Mouse (Mus musculus) cerebellum, postnatal 14 days (tissue): ENCODE measurements around the gene Farp1.
A peak's percentile ranks its signal among the peaks of the same experiment; 100 is the strongest.

Source experiments
- DNase-seq, 2 experiments: peaks; one replicate each; pipeline ENCODE4 v3.0.0; 2021; ENCODE audit warnings: mixed read lengths in 2 of 2

Farp1 gene

DNA sequence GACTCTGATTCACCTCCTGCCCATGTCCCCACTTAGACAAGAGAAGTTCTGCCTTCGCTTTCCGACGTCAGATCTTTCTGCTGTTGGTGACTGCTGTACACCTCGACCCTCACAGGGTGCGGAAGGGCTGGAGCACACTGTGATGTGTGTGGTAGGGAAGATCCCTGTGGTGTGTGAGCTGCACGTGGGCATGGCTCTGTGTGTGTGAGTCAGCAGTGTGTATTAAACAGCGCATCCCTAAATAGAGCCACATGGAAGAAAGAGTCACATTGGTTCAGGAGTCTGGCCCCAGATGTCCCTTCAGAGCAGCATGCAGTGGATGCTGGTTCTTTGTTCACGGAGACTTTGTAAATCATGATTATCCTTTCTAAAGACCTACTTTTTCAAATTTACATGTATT lies 196.2 kb downstream of the Farp1 start:
- no peak for DNase-seq

DNA sequence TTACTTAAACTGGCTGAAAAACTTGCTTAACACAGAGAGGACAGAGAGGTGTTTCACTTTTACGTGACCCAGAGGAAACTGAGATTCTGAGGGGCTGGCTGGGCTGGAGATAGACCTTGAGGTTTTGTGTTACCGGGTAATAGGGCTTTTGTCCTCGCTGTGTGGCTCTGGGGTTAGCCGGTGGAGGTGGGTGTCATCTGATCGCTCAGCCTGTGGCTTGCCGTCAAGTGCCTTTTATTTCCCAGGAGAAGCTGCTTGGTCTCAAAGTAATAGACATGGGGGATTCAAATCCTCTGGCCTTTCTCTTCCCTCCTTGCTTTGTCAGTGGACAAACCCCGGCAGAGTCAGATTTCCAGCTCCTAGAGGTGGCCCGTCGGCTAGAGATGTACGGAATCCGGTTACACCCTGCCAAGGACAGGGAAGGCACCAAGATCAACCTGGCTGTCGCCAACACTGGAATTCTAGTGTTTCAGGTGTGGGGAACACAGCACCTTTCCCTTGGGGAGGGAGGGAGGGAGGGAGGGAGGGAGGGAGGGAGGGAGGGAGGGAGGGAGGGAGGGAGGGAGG lies 199.8 kb downstream of the Farp1 start:
- no peak for DNase-seq

DNA sequence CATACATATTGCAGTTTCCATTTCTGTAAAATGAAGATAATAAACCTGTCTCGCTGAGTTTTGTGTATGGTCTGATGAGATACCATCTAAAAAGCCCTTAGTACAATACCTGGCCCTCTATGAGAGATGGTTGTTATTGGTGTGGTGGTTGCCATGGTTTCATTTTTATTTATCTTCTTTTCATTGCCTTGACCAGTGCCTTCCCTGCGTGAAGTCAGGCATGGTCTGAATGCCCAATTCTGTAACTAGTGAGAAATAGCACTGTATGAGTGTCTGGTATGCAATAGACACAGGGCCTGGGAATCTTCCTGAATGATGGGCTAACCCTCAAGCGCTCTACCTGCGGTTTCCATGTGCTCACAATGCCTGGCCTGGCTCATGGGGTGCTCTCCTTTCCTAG lies 201.7 kb downstream of the Farp1 start:
- DNase-seq, result no peak

DNA sequence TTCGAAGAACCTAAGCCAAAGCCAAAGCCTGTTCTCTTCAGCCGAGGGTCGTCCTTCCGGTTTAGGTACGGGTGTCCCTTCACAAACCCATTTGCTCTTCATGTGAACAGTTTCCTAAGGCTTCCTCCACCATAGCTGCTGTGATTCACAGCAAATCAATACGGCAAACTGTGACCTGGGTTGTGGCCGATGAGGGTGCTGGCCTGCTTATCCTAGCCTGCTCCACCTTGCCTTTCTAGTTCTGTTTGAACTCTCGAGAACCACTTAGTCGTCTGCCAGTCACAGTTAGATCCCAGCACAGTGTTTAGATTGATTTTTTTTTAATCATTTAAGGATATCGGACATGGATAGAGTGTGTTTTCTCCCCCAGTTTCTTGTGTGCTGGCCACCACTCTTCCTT lies 203.7 kb downstream of the Farp1 start:
- DNase-seq, result no peak

DNA sequence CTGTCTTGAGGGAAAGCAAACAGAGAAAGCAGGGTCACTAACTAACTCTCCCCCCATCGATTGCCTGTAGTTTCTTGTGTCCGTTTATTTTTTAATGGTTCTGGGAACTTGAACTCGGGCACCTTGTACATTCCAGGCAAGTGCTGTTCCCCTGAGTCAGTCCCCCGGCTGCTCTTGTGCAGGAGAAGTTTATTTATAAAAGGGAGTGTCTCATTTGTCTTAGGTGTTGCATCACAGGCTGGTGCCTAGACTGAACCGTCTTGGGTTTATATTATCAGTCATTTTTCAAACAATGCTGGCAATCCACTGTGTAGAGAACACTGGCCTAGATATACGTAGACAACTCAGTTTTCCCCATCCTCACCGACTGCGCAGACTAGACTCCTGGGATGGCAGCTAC lies 204.4 kb downstream of the Farp1 start:
- DNase-seq, result no peak

DNA sequence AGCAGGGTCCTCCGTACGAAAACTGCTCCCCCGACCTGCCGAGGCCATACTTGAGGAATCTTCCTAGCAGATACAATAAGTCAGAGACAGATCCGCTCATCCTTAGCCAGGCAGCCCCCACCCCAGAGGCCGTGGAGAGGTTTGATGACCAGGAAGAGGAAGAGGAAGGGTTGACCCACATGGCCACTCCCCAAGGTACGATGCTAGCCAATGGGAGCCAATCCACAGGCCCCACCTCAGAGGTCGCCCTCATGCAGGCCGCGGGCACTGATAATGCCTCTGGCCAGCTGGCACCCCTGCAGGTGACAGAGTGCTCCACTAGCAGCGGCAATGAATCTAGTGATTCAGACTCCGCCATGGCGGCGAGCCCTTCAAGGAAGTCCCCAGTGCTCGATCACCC lies 209.1 kb downstream of the Farp1 start:
- no peak for DNase-seq

DNA sequence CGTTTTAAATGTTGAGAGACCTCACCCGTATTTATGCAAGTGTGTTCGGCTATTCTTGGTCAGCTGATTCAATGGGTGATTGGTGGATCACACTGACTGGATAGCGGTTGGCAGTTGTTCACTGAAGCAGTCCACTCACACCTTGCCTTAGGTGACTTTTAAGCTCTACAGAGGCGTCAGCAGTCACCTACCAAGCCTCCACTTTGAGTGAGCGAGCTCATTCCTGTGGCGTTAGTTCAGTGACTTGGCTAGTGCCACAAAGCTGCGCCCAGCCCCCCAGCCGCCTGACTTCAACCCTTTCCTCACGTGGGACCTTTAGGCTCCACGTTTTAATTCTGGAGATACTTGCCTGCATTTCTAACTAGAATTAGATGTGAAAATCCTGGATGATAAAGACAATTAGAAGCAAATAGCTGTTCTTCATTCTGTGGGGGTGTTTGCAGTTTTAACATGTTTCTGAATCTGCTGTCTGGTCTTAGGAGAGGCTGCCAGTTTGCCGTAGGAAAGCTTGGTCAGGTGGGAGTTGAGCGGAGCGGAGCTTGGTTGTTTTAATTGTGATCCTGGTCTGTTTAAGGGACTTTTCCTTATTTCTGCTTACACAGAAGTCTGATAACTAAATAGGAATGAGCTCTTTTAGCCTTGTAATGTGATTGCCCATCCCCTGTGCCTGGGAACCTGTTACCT lies 211.2 kb downstream of the Farp1 start:
- no peak for DNase-seq

DNA sequence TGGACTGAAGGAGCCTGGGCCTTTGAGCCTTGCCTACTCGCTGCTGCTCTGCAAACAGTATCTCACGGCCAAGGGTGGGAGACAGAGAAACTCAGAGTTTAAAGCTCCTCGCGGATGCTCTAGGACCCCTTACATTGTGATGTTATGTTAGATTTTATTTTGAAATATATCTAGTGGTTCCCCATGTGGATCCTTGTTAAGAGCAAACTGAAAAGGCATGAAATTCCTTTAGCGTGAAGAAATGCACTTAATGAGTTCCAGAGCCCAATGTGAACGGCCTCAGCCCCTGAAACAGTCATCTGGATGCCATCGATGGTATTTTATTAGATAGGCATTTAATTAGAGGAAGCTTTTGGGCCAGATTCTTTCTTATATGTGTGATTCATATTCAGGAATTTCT lies 212.3 kb downstream of the Farp1 start:
- no peak for DNase-seq

DNA sequence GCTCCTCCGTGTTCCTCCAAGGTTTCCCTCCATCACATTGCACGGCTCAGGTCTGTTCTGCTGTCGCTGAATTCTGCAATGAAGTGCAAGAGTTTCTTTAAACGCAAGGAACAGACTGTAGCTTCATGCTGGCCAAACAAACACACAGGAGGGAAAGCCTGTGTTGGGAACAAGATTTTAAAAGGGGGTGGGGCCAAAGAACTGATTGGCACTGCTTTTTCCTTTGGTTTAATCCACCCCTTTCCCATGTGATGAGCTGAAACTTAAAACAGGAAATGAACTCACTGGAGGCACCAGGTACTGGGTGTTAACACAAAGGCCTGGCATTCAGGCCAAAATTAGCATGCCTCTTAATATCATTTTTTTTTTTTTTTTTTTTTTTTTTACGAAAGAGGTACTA lies 213.3 kb downstream of the Farp1 start:
- DNase-seq, result no peak

DNA sequence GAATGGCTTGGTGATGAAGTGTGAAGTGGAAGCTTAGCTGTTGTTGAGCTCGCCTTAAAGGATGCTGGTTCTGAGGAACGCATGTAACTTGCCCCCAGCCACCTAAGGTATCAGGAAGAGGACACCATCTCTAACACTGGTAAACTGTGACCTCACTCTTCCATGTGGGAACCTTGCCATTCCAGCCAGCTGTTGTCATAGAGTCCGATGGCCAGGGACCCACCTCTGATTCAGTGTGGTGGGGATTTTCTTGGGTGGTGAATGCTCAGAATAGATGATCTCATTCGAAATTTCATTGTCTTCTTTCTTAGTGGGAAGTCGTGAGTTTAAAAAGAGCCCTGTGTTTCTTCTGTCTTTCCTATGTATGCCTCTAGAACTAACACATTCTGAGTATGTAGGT lies 216.1 kb downstream of the Farp1 start:
- no peak for DNase-seq

DNA sequence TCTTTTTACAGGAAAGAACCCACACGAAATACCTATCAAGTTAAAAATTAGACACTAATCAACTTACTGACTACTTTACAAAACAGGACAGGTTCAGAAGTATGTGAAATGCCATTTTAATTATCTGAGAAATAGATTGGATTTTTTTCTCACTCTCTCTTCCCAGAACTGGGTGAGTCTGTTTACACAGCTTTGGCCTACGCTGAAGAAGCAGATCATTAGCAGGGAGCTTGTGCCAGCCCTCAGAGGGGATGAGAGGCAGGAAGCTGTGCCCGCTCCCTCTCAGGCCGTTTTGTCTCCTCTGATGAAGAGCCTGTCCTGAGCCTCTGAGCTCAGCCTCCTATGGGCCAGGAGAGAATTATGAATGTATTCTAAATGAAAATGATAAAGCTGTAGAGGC lies 216.7 kb downstream of the Farp1 start:
- no peak for DNase-seq

DNA sequence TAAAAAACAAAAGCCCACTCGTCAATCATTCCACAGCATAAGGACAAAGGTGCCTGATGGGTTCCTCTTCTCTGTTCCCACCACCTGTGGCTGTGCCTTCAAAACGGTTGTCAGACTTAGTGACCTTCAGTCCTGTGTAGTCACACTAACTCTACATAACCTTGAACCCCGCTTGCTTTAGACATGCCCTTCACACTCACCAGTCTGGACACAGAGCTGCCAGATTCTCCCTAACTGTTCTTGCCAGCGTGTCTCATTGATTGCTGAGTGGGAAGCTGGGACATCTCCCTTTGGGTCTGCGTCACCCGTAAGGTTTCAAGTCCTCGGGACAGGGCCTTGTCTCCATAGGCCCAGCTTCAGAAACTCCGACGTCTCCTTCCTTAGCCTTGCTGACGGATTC lies 217.5 kb downstream of the Farp1 start:
- DNase-seq, result no peak

DNA sequence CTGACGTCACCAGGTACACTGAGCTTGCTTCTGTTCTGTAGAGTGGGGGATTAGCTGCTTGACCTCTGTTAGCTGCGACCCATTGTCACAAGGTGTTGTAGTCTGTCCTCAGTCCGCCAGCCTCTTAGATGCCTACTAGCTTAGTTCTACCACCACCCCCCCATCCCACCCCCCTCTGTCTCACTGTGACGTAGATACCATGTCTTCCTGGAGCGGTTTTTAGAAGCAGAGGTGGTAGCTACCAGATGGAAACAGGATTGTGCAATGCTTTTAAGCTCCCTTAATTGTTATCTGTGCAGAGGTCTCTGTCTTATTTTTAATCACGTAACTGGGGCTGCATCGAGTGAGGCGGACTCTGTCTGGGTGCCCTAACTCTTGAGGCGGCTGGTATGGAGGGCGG lies 219.9 kb downstream of the Farp1 start:
- DNase-seq, result no peak

DNA sequence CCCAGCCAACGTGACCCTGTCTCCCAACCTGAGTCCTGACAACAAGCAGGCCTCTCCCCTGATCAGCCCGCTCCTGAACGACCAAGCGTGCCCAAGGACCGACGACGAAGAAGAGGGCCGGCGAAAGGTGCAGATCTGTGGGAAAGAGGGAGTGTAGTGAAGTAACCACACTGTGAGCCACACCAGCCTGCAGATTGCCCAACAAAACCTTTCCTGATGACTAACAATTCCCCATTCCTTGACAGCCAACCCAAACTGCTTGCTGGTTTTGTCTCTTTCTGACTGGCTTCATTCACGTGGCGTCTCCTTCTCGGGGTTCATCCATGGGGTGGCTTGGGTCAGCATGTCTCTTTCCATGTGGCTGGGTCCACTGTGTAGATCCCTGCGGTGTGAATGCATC lies 220.5 kb downstream of the Farp1 start:
- no peak for DNase-seq

DNA sequence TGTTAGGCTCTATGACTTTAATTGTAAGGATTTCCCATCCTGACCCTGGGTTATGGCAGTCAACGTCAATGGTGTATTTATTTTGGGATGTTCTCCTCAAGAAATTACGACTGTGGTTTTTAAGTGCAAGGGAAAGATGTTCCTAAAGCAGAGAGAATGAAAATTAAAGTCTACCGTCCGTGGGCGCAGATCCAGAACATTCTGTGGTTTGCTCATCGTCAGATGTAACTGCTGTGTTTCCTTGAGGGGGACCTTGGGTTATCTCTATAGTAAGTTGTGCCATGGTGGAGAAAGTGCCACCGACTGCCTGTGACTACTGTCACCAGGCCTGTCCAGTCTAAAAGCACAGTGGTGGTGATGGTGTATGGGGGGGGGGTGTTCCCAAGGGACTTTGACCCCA lies 221.9 kb downstream of the Farp1 start:
- no peak for DNase-seq

DNA sequence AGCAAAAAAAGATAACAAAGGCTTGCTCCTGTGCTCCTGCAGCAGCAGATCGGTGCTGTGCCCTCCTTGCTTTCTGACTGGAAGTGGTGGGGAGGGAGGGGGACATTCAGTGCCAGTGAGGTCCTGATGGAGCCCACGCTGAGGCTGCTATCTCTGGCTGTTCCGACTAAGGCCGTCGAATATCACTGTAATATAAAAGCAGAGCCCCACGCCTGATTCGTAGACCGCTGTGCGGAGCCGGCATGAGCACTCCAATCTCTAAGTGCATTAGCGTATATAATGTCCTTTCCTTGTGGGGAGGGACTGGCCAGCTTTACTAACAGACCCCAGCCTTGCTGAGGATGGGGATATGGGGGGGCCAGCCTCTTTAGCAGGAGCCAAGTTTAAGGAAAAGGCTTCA lies 224.3 kb downstream of the Farp1 start:
- no peak for DNase-seq

DNA sequence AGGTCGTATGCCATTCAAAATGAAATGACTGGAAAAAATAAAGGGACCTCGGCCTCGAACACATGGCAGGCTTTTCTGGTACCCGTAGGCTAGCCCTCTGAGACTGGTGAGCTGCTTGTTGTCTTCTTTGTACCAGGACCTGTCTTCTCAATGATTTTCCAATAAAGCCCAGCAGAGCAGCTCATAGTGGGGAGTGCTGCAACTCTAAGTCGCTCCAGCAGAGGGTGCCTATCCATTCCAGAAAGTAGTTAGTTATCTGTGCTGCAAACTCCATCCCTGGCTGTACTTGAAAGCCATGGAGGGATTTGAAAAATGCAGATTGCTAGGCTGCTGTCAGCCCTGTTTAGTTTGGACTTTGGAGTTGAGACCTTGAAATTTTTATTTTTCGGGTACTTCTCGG lies 224.8 kb downstream of the Farp1 start:
- DNase-seq, result peak; percentile 74 to 76

DNA sequence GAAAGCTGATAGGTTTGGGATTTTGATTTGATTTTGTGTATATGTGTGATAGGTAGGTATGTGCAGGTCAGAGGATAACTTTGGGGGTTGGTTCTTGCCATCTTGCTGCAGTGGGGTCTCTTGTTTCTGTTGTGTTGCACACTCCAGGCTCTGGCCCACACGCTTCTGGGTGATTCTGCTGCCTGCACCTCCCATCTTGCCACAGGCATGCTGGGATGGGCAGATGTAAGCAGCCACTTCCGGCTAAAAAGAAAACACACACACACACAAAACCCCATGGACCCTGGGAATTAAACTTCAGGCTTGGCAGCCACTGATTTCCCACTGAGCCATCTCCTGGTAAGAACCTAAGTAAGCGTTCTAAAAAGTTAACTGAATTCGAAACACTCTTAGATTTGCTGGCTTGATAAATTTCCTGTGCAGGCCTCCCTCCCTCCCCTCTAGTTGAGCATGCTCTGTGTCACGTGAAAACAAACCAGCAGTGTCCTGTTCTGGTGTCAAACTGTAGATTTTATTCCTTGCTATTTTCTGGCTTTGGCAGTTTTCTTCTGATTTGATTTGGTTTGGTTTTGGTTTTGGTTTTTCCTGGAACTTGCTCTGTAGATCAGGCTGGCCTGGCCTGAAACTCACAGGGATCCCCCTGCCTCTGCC lies 226.4 kb downstream of the Farp1 start:
- no peak for DNase-seq

DNA sequence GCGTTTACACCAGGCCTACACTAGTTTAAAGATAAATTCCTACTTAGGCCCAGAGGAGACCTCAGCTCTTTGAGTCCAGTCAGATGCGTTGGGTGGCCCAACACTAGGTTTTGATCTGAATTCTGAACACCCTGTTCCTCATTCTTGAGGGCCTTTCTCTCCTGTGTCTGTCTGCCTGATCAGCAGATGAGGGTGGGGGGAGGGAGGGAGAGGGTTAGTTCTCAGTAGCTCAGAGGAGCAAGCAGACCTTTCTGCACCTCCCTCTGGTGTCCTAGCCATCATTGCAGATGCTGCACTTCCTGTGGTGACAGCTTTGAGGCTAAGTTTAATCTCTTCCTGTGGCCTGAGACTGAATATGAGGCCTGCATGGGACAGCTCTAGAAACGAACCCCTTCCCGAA lies 227.6 kb downstream of the Farp1 start:
- no peak for DNase-seq

DNA sequence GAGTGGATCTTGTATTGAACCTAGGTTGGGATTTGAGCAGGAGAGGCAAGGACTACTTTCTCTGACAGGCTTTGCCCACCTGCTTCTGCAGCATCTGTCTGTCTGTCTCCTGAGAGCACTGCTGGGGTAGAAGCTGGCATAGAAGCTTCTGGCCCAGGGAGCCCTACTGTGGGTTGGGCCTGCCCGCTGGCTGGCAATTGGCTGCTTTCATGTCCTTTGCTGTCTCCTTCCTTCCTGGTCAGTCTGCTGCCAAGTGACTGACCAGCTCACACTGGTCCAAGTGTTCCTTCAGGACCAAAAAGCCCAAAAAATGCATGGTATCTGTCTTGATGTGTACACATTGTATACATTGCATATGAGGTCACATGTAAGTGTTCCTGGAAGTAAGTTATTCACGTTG lies 228.9 kb downstream of the Farp1 start:
- no peak for DNase-seq

DNA sequence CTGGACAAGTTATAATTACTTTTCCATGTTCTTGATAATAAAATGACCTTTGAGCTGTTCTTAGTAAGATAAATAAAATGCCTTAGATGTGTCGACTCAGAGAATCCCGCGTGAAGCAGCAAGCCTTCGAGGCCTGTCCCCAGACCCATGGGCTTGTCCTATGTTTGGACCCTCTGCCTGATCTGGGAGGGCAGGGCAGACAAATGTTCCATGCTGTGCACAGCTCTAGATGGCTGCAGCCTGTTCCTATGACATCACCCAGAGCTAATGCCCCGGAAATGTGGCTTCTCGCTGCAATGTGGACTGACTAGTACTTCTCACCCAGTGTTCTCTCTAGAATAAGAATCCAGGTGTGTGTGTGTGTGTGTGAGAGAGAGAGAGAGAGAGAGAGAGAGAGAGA lies 229.5 kb downstream of the Farp1 start:
- DNase-seq, result no peak

DNA sequence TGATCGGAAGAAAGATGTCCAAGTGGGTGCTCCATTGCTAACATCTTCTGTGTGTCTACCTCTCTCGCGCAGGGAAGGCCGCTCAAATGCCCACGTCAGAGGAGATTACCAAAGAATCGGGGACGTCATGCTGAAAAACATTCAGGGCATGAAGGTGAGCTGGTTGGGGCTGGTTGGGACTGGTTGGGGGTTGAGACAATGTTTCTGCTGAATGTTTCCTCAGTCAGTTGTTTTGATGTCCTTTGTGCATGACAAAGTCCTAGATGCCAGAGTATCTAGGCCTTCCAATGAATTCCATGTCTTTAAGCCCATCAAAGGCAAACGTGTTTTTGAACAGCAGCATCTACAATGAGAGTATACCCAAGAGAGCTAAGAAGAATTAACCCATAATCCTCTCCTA lies 232.8 kb downstream of the Farp1 start:
- DNase-seq, result no peak

DNA sequence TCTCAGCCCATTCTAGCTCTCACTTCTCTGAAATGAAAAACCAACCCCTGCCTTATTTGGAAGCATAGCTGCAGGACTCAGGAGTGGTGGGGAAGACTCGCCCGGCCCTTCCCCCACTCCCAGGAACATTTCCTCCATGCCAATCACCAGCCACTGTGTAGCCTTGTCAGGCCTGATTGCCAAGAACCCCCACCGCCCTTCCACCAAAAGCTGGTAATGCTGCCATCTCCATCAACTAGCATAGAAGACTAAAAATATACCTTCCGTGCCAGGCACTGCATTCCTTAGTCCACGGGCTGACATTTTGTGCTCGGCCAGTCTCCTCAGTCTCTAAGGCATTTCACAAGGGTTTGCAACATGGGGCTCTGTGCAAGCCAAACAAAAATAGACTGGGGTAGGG lies 235.5 kb downstream of the Farp1 start:
- DNase-seq, result peak; percentile 40 to 58

DNA sequence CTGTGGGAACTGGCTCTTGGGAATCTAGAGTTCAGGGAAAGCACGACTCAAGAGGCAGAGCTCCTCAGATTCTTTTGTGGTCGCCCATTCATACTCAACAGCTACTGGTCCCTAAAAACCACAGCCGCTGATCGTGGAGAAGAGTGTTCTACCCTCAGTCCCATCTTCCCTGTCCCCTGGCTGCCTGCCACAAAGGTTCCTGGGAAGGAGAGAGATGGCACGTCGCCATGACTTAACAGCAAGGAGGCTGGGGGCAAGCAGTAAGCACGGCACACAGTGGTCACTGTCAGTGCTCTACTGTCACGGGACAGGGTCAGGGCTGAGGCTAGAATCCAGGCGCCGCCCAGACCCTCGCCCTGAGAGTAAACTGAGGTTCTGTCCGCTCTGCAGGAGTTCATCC lies 240.0 kb downstream of the Farp1 start:
- peak in 1 of 2 experiments; percentile 65 for DNase-seq

DNA sequence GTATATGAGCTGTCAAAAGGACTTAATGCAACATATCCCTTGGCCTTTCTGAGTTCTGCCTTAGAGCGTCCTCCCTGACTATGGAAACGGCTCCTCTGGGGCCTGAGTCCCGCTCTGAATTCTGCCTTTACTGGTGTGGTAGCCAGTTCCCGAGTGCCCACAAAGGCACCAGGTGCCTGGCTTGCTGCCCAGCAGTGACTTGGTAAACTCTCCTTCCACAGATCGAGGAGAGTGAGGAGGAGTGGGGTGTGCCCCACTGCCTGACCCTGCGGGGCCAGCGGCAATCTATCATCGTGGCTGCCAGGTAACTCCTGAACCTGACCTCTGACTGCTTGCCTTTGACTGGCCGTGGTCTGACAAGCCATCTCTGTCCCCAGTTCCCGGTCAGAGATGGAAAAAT lies 241.0 kb downstream of the Farp1 start:
- peak; percentile 61 for DNase-seq
